Mouse (Mus musculus): ENCODE measurements around the gene Etv5. TPM values are rescaled to one million over a fixed set of nuclear protein-coding genes. Genes with fewer than 3 reads are reported as not detected.
"Not testable (repeated sequence)": the region's sequence is repeated elsewhere in the genome, so short reads cannot be mapped to it uniquely, and the experiment has no call there.

The Etv5 gene
- total RNA-seq, 2 experiments from 2014 or later, result 42.2 to 51.0 TPM

GRCm38 (mm10) chr16:22396420-22396819 lies 43.1 kb downstream of the Etv5 start:
- DNase-seq (ENCODE audit: low spot score in 2 of 2), result no peak

GRCm38 (mm10) chr16:22395093-22395844 lies 44.2 kb downstream of the Etv5 start:
- DNase-seq (ENCODE audit: low spot score in 2 of 2), result no peak

DNA sequence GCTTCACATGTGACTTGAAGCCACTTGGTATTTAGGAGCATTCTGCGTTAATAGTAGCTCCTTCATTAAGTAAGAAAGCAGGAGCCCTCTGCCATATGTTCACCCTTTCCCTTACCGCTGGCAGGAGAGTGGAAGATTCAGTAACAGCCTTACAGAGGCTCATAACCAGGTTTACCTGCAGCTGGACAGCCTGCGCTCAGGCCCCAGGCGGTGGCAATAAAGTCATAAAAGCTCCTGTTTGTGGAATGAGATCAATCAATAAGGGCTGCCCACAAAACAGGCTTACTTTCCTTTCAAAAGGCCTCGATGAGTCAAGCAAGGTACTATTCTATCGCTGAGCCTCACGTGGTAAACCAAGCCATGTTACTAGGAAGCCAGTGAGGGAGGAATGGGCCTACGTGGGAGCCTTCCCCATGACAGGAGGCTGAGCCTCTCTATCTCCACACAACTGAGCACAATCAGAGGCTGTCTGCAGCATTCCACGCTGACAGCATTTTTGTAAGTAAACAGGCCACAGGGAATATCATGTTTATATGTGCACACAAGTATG lies 49.1 kb downstream of the Etv5 start:
- DNase-seq (ENCODE audit: low spot score in 2 of 2), result no peak

DNA sequence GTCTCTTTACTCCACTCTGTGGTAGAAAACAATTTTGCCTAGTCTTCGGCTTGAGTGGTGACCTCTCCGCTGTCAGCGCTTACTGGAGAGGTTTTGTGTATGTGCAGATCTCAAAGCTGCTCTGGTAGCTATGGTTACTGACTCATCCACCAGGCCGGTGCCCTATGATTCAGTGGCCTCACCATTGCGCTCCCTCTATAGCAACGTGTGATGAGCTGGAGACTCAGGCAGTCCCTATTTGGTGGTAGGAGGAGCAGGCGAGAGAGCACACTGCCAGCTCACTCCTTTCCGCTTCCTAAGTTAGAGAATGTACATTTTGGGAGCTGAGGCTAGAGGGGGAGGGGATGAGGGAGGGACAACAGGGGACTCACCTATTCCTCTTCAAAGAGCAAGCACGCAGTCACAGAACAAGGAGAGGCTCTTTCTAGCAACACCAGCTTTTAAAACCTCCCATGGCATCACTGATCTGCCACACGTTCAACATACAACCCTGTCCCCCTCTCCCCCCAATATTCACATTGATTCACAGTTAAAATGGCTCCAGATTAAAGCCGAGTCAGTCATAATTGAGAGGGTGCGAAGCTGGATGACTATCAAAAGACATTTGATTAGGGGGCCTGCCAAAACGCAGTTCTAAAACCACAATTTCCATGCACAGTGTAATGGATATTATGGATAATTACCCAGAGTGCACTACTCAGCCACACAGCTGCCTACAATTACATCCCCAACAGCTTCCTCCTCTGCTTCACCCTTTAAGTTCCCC lies 50.2 kb downstream of the Etv5 start:
- DNase-seq (ENCODE audit: low spot score in 2 of 2), result no peak

DNA sequence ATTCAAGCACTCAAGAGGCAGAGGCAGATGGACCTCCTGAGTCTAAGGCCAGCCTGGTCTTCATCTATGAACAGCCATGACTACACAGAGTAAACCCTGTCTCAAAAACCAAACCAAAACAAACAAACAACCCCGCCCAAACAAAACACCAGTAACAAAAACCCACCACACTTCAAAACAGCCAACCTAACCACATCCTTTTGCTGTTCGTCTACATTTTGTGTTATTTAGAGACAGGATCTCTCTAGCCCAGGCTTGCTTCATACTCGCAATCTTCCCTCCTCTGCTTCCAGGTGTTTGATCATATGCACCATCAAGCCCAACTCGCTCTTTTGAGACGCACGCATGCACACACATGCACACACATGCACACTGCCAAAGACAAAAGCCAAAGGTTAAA lies 51.8 kb downstream of the Etv5 start:
- DNase-seq (ENCODE audit: low spot score in 2 of 2), result no peak

DNA sequence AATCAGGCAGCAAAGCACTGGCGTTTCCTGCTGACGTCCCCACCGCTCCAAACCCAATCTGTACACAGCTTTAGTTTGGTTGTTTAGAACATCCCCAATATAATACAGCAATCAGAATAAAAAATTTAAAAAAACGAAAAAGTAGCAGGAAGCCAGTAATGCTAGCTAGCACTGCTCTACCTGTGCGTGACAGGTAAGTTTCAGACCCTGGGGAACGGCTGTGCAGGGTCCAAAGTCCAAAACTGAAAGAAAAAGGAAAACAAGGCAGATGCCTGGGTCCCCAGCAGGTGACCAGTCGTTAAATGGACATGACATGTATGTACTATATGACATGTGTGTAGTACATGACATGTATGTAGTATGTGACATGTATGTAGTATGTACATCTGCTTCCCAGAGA lies 57.5 kb downstream of the Etv5 start:
- DNase-seq (ENCODE audit: low spot score in 2 of 2), result not testable (repeated sequence)

DNA sequence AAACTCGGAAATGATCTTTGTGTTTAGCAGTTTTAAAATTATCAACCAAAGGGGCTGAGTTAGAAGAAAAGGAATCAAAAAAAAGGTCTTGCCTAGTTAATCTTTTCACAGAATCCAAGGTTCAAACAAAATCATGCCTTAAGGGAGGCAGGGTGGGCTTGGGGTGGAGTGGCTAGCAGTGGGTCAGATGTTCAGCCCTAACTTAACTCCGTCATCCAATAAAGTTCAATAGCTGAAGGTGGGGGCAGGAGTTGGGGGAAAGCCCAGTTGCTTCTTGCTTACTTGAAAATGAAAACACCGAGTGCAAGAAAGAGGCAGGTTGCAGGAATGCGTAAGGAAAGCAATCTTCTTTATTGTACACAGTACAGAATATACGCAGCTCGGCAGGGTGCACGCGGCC lies 58.5 kb downstream of the Etv5 start:
- no peak for DNase-seq (ENCODE audit: low spot score in 2 of 2)

GRCm38 (mm10) chr16:22379986-22380385 lies 59.5 kb downstream of the Etv5 start:
- DNase-seq (ENCODE audit: low spot score in 2 of 2), result no peak

DNA sequence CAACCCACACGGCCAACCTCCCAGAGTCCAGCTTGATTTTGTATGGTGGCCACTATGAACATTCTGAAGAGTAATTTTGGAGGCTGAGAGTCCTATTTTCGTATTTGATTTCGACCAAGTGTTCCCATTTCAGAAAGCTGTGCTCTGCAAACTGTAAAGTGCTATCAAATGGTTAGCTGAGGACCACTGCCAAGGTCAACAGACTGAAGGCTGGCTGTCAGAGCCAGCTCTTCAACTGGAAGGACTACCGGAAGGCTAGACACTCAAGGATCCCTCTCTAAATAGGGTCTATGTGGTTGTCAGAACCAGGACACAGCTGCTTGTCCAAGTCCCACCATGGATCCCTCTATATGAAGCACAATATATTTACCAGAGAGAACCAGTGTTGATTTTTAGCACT lies 60.2 kb downstream of the Etv5 start:
- DNase-seq (ENCODE audit: low spot score in 2 of 2), result no peak

GRCm38 (mm10) chr16:22377714-22378113 lies 61.8 kb downstream of the Etv5 start:
- DNase-seq (ENCODE audit: low spot score in 2 of 2), result no peak

DNA sequence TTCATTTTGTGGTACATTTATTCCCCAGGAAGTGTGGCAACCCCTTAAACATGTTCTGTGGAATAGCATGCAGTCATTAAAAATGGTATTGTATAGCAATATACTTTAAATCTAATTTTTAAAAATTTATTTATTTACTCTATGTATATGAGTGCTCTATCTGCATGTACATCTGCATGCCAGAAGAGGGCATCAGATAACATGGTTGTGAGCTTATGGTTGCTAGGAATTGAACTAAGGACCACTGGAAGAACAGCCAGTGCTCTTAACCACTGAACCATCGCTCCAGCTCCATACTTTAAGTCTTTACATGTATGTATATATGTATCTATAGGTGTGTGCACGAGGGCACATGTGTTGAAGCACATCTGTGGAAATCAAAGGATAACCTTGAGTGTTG lies 64.6 kb downstream of the Etv5 start:
- DNase-seq (ENCODE audit: low spot score in 2 of 2), result no peak

- no peak for DNase-seq (ENCODE audit: low spot score in 2 of 2)
Observed at GRCm38 (mm10) chr16:22372701-22373124, 66.8 kb downstream of the Etv5 start.

- DNase-seq (ENCODE audit: low spot score in 2 of 2), result no peak
Observed at GRCm38 (mm10) chr16:22372225-22372624, 67.3 kb downstream of the Etv5 start.

DNA sequence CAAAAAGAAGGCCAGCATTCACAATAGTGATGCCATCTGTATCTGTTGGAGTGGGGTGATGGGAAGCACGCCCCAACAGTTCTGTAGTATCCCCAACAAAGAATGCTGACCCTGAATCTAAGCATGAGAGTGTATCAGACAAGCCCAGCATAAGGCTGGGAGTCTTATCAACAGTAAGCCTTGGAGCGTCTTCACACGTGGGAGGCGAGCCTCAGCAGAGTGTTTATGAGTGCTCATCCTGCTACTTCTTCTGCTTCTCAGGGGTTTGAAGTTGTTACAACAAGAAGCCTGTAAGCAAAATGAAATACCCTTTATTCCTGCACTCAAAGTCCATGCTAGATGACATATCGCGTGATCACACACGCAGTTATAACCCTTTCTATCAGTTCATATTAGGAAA lies 72.4 kb downstream of the Etv5 start:
- no peak for DNase-seq (ENCODE audit: low spot score in 2 of 2)

DNA sequence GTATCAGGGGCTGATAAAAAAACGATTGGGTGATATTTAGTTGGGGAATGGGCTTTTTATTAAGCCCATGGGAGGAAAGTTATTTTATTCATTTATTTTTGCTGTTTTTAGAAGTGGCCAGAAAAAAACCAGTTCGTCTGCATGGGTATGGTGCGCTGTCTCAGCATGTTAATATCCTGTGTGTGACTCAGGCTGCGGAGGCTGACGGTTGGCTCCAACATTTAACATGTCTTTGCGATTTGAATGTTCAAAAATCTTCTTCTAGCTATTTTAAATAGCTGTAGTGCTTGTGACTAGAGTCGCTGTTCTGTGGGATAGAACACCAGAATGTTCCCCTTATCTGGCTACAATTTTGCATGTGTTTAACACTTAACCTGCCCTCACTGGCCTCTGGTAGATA lies 73.5 kb downstream of the Etv5 start:
- no peak for DNase-seq (ENCODE audit: low spot score in 2 of 2)

GRCm38 (mm10) chr16:22365596-22365995 lies 73.9 kb downstream of the Etv5 start:
- no peak for DNase-seq (ENCODE audit: low spot score in 2 of 2)

- peak in 1 of 2 experiments; percentile 28 for DNase-seq (ENCODE audit: low spot score in 2 of 2)
Observed at GRCm38 (mm10) chr16:22358701-22359354, 80.7 kb downstream of the Etv5 start.

DNA sequence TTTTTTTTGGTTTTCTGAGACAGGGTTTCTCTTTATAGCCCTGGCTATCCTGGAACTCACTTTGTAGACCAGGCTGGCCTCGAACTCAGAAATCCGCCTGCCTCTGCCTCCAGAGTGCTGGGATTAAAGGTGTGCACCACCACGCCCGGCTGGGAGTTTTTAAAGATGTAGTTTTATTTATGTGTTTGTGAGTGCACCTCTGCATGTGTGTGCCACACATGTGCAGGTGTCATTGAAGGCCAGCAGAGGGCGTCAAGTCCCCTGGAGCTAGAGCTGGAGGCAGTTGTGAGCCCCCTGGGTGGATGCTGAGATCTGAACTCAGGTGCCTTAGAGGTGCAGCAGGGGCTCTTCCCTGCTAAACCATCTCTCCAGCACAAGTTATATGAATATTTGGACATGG lies 85.3 kb downstream of the Etv5 start:
- not testable (repeated sequence) for DNase-seq (ENCODE audit: low spot score in 2 of 2)

DNA sequence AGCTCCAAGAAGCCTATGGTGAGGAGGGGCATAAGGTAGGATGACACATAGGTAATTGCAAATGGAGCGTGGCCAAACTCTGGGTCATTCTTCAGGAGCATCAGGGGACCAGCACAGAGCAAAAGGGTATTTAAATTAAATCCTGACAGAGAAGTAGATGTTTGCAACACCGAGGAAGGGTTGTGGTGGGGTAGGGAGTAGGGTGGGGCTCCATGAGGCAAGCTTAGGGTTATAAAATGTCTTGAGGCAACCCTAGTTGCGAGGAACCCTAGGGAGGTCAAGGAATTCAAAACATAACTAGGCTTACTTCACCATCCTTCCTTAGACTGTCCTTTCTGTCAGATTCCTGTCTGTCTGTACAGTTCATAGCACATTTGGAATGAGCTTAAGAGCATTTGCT lies 85.9 kb downstream of the Etv5 start:
- no peak for DNase-seq (ENCODE audit: low spot score in 2 of 2)

- no peak for DNase-seq (ENCODE audit: low spot score in 2 of 2)
Observed at GRCm38 (mm10) chr16:22351194-22351593, 88.3 kb downstream of the Etv5 start.

GRCm38 (mm10) chr16:22349798-22350197 lies 89.7 kb downstream of the Etv5 start:
- DNase-seq (ENCODE audit: low spot score in 2 of 2), result no peak
